Mouse (Mus musculus) brain, adult 10 weeks (tissue): ENCODE data around the gene AI987944. TPM values are rescaled to one million over a fixed set of nuclear protein-coding genes. Genes with fewer than 3 reads are reported as not detected.

ENCODE experiments used
- polyA plus RNA-seq: library from polyadenylated mRNA; stranded (reverse); fragments of 350-450 nt; fragmentation: Illumina TruSeq; extraction: RNeasy Lipid Tissue Mini Kit (QIAGEN cat#74804); gene quantifications from one replicate; pipeline ENCODE4 v1.2.3, GENCODE M21; 2015; ENCODE audit warnings: low read depth, low replicate concordance

Gene AI987944
- 13.2 TPM for polyA plus RNA-seq

DNA sequence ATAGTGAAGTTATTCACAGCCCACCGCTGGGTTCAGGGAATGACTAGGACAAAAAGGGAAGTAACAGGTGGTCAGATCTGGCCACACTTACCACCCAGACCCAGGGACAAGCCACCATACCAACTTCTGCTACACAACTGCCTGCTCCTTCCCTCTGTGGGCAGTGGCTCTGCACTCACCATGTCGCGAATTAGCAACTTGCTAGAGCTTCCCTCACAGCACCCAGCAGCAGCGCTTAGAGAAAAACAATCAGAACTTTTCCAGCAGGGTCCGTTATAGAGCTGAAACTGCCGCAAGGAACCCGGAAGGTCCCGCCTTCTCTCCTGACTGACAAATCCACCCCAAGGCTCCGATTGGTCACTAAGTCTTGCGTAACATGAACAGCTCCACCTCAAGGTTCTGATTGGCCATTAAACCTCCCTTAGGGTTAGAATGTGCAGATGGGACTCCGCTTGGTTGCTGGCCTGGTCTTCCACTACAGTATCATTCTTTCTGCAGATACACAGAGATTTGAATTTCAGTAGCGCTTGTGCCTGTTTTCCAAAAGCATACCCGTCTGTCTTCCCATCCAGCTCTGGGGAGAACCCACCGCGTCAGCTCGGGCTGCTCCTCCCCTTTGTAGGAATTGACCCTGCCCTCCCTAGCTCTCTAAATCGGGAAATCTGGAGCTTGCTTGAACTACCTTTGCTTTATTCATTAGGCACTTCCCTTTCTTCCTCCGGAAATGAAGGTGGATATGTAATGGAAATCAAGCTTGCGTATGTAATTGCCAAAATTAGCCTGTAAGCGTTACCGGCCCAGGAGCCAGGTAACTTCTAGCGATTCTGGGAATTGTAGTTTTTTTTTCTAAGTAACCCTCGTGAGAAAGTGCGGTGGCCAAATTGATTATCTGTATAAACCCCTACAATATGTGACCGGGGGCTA, at the start of gene AI987944:
TSS of gene AI987944 (minus strand) at position 332 of the 924 bp plus-strand sequence.

Other genes with a start within 250 kb of the AI987944 start
- not detected for gene Gm5592, start 239.5 kb downstream of the AI987944 start, polyA plus RNA-seq
- gene Vmn2r57, start 55.3 kb upstream of the AI987944 start, polyA plus RNA-seq = 0.74 TPM
- 0.30 TPM for gene Gm20449, start 106.0 kb upstream of the AI987944 start, polyA plus RNA-seq
- gene AW146154, start 106.5 kb upstream of the AI987944 start, polyA plus RNA-seq = 5.0 TPM
- gene Gm6871, start 180.3 kb upstream of the AI987944 start, polyA plus RNA-seq = not detected
- 16.8 TPM for gene 2610021A01Rik, start 205.9 kb upstream of the AI987944 start, polyA plus RNA-seq
- gene Zfp788, start 239.8 kb upstream of the AI987944 start, polyA plus RNA-seq = 29.9 TPM